Mouse (Mus musculus) fat pad, adult 2 months (tissue): ENCODE results near the gene Pald1.

Experiments used
- DNase-seq: peaks from one replicate; pipeline ENCODE4 v3.0.0-alpha.2; 2011; ENCODE audit warnings: low read depth, low spot score; ENCODE audit errors: extremely low read depth

Gene Pald1

GRCm38 (mm10) chr10:61383021-61383714 is at the start of gene Pald1:
TSS of gene Pald1 (minus strand) at chr10:61383530.
- DNase-seq: no peak

- no peak for DNase-seq
Observed at GRCm38 (mm10) chr10:61431375-61431774, 48.0 kb upstream of the Pald1 start.

GRCm38 (mm10) chr10:61429043-61429442 is 45.7 kb upstream of the Pald1 start:
- no peak for DNase-seq

GRCm38 (mm10) chr10:61428416-61428815 is 45.1 kb upstream of the Pald1 start:
- no peak for DNase-seq

- no peak for DNase-seq
Observed at GRCm38 (mm10) chr10:61427951-61428350, 44.6 kb upstream of the Pald1 start.

GRCm38 (mm10) chr10:61426251-61426757 is 43.0 kb upstream of the Pald1 start:
- no peak for DNase-seq

GRCm38 (mm10) chr10:61425047-61425446 is 41.7 kb upstream of the Pald1 start:
- DNase-seq: no peak

- no peak for DNase-seq
Observed at GRCm38 (mm10) chr10:61424500-61424899, 41.2 kb upstream of the Pald1 start.

- DNase-seq: no peak
Observed at GRCm38 (mm10) chr10:61423289-61423688, 40.0 kb upstream of the Pald1 start.

GRCm38 (mm10) chr10:61422861-61423260 is 39.5 kb upstream of the Pald1 start:
- no peak for DNase-seq

- DNase-seq: no peak
Observed at GRCm38 (mm10) chr10:61420011-61420410, 36.7 kb upstream of the Pald1 start.

- no peak for DNase-seq
Observed at GRCm38 (mm10) chr10:61419146-61419545, 35.8 kb upstream of the Pald1 start.

GRCm38 (mm10) chr10:61418131-61418900 is 35.0 kb upstream of the Pald1 start:
- no peak for DNase-seq

GRCm38 (mm10) chr10:61417672-61418071 is 34.3 kb upstream of the Pald1 start, which contains the start of gene Nodal:
TSS of gene Nodal (plus strand) at chr10:61417972.
- DNase-seq: no peak

GRCm38 (mm10) chr10:61417046-61417445 is 33.7 kb upstream of the Pald1 start:
- DNase-seq: no peak

GRCm38 (mm10) chr10:61416561-61416960 is 33.2 kb upstream of the Pald1 start:
- DNase-seq: no peak

GRCm38 (mm10) chr10:61415890-61416289 is 32.6 kb upstream of the Pald1 start:
- no peak for DNase-seq

GRCm38 (mm10) chr10:61415240-61415639 is 31.9 kb upstream of the Pald1 start:
- no peak for DNase-seq

GRCm38 (mm10) chr10:61412910-61413625 is 29.7 kb upstream of the Pald1 start:
- no peak for DNase-seq

- DNase-seq: no peak
Observed at GRCm38 (mm10) chr10:61410193-61410592, 26.9 kb upstream of the Pald1 start.

- DNase-seq: no peak
Observed at GRCm38 (mm10) chr10:61409776-61410175, 26.4 kb upstream of the Pald1 start.
